Mouse (Mus musculus): ENCODE data around the gene Helq. TPM values are rescaled to one million over a fixed set of nuclear protein-coding genes. Genes with fewer than 3 reads are reported as not detected.
A peak's percentile ranks its signal among the peaks of the same experiment; 100 is the strongest.

Helq gene
- total RNA-seq, 1 experiment from 2014 or later = 29.9 TPM

GRCm38 (mm10) chr5:100734535-100734934 lies 63.9 kb downstream of the Helq start:
- no peak for ATAC-seq (replicated peaks in 1 of 2; ENCODE audit: insufficient read depth in 1 of 2, low FRiP score in 2 of 2, low TSS enrichment in 1 of 2, low read depth in 1 of 2, poor library complexity in 2 of 2, severe bottlenecking in 2 of 2)

GRCm38 (mm10) chr5:100728757-100729156 lies 69.6 kb downstream of the Helq start:
- peak; percentile 98 to 100 for ATAC-seq (replicated peaks in 1 of 2; ENCODE audit: insufficient read depth in 1 of 2, low FRiP score in 2 of 2, low TSS enrichment in 1 of 2, low read depth in 1 of 2, poor library complexity in 2 of 2, severe bottlenecking in 2 of 2)

GRCm38 (mm10) chr5:100726001-100726400 lies 72.4 kb downstream of the Helq start:
- ATAC-seq (replicated peaks in 1 of 2; ENCODE audit: insufficient read depth in 1 of 2, low FRiP score in 2 of 2, low TSS enrichment in 1 of 2, low read depth in 1 of 2, poor library complexity in 2 of 2, severe bottlenecking in 2 of 2) = no peak

- peak; percentile 29 to 37; a peak in 3 of 4 replicates for ATAC-seq (replicated peaks in 1 of 2; ENCODE audit: insufficient read depth in 1 of 2, low FRiP score in 2 of 2, low TSS enrichment in 1 of 2, low read depth in 1 of 2, poor library complexity in 2 of 2, severe bottlenecking in 2 of 2)
These were observed 78.9 kb downstream of the Helq start, which contains the start of gene Hpse for GRCm38 (mm10) chr5:100719235-100720088. Gene Hpse (minus strand): TSS chr5:100719716.

- no peak; a peak in 1 of 4 replicates for ATAC-seq (replicated peaks in 1 of 2; ENCODE audit: insufficient read depth in 1 of 2, low FRiP score in 2 of 2, low TSS enrichment in 1 of 2, low read depth in 1 of 2, poor library complexity in 2 of 2, severe bottlenecking in 2 of 2)
These were observed 81.6 kb downstream of the Helq start for GRCm38 (mm10) chr5:100716762-100717161.

Other genes starting within 250 kb of the Helq start
- gene Plac8, start 226.4 kb downstream of the Helq start, total RNA-seq (2017) = 739 and 944 TPM in 2 replicates
- 46.2 and 51.4 TPM in 2 replicates for gene Coq2, start 123.5 kb downstream of the Helq start, total RNA-seq (2017)
- 7.1 and 7.9 TPM in 2 replicates for gene Hpse, start 78.9 kb downstream of the Helq start, total RNA-seq (2017)
- gene Mrps18c, start within 50 bp of the Helq start, total RNA-seq (2017) = 78.1 and 114 TPM in 2 replicates
- 51.8 and 54.5 TPM in 2 replicates for gene Abraxas1, start 22.4 kb upstream of the Helq start, total RNA-seq (2017)
- gene Gpat3, start 47.1 kb upstream of the Helq start, total RNA-seq (2017) = 0.81 and 0.94 TPM in 2 replicates